Mouse (Mus musculus) adrenal gland, adult 2 months (tissue): Measurements from ENCODE around the gene Dnaja3. TPM values are rescaled to one million over a fixed set of nuclear protein-coding genes. Genes with fewer than 3 reads are reported as not detected.

Source experiments
- DNase-seq: peaks from one replicate; pipeline ENCODE4 v3.0.0; 2021
- polyA plus RNA-seq: library from polyadenylated mRNA; depleted of rRNA; stranded (reverse); fragments of >200 nt; gene quantifications from 2 replicates; pipeline ENCODE4 v1.2.3, GENCODE M21; 2012
- total RNA-seq, 2 experiments: library from RNA; stranded (reverse); gene quantifications; 2 replicates each; pipeline ENCODE4 v1.2.3; 2021

Gene Dnaja3
- total and polyA plus RNA-seq, 3 experiments, result 33.2 to 148 (median 122) TPM

DNA sequence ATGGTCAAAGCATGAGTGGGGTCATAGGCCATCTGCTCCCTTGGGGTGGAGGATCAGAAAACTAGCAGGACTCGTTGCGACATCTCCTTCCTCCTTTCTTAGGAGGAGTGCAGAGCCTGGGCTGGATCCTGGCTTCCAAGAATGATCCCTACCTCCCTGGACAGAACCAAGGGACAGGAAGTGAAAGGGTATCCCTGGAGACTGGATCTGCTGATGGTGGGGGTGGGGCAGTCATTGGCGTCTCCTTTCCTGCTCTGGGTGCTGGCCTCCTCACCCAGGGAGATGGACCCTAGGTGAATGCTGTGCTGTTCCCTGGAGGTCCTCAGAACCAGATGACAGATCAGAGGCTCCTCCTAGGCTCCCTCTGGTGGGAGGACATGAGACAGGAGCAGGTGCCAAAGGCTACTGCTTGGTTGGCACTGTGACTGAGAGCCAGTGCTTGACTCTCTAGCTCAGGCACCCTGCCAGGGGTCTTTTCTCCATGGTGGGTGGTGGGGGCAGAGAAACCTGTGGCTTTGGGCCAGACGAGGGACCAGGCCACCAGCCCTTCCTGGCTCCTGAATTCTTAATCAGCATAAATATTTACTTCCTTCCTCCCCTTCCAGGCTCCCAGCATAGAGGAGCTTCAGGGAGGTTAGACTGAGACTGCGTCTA, 33.2 kb upstream of the Dnaja3 start:
- DNase-seq, result peak; percentile 56

DNA sequence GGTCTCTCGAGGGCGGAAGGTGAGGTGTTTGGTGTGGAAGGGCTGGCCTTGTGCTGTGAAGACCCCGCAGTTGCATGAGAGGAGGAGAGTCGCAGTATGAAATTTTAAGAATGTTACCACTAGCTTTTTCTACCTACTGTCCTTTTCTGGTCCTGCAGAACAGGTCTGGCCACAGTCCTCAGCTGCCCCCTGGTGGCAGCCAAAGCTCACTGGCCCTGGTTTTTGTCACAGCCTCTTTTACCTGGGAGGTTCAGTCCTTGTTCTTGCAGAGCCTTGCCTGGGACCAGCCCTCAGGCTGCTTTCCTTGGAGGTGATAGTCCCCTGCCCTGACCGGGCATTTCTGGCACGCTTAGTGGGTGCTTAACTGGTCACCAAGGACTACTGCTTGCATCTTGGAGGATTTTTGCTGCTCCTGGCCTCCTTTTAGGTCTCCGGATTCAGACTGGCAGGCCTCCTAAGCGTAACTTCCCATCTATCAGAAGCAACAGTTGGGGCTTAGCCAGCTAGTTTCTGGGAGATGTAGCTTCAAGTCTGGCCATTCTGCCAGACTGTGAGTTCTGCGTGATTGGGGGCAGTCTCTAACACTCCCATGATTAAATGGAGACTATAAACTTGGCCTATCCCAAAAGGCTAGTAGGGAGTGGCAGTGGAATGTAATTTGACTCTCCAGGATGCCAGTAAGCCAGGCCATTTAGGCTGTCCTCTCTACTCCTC, 31.8 kb upstream of the Dnaja3 start:
- peak; percentile 88 for DNase-seq

DNA sequence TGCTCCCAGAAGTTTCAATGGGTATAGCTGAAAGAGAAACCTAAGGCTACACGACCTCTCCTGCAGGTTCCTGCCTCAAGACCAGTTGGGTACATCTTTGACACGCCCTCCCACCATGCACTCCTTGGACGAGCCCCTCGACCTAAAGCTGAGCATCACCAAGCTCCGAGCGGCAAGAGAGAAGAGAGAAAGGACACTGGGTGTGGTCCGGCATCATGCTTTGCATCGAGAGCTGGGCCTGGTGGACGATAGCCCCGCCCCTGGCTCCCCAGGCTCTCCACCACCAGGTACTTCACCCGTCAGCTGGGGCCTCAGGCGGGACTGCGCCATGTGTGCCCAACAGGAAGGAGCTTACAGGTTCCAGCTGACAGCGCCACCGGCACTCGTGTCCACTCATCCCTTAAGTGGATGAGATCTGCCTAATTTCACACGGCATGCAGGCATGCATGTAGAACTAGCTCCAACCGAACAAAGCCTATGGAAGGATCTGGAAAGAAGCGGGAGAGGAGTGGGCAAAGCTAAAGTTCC, 31.2 kb upstream of the Dnaja3 start:
- no peak for DNase-seq

DNA sequence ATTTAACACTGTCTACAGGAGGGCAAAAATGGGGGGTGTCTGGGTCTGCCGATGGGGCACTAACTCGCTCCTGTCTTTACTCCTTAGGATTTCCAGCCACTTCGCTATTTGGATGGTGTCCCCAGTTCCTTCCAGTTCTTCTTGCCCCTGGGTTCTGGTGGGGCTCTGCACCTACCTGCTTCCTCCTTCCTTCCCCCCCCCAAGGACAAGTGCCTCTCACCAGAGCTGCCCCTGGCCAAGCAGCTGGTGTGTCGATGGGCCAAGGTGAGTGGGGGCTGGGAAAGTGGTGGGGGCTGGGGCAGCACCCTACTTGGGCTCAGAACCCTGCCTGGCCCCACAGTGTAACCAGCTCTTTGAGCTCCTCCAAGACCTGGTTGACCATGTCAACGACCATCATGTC, 28.6 kb upstream of the Dnaja3 start:
- no peak for DNase-seq

DNA sequence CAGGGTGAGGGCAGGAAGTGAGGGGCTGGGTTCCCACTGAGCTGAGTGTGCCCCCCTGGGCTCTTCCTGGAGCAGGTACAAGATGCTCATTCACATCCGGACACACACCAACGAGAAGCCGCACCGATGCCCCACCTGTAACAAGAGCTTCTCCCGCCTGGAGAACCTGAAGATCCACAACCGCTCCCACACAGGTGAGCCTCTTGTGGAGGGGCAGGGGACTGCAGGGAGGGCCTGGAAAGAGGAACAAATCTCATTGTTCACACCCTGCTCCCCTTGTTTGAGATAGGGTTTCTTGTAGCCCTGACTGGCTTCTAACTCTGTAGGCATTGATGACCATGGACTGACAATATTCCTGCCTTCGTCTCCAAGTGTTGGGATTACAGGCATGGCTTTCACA, 28.1 kb upstream of the Dnaja3 start:
- no peak for DNase-seq

DNA sequence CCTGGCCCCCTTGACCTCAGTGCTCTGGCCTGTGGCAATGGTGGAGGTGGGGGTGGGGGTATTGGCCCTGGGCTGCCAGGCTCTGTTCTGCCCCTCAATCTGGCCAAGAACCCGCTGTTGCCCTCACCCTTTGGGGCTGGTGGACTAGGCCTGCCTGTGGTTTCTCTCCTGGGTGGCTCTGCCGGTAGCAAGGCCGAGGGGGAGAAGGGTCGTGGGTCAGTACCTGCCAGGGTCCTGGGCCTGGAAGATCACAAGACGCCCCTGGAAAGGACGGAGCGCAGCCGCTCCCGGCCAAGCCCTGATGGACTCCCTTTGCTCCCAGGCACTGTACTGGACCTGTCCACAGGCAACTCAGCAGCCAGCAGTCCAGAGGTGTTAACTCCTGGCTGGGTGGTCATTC, 26.1 kb upstream of the Dnaja3 start:
- no peak for DNase-seq

DNA sequence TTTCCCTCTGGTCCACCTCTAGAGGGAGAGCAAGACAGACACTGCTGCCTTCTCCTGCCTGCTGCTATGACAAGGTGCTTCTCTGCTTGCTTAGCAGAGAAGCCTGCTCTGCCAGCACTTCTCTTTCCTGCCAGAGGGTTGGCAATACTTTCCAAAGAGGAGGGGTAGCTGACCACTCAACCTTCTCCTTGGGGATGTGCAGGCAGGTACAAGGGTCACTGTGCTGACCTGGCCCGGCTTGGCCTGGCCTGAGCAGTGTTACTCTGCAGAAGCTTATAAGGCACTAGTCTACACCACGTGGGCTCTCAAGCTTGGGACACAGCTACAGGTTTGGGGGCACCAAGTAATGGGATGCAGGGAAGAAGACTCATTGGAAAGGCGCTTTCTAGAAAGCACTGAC, 25.1 kb upstream of the Dnaja3 start:
- no peak for DNase-seq

DNA sequence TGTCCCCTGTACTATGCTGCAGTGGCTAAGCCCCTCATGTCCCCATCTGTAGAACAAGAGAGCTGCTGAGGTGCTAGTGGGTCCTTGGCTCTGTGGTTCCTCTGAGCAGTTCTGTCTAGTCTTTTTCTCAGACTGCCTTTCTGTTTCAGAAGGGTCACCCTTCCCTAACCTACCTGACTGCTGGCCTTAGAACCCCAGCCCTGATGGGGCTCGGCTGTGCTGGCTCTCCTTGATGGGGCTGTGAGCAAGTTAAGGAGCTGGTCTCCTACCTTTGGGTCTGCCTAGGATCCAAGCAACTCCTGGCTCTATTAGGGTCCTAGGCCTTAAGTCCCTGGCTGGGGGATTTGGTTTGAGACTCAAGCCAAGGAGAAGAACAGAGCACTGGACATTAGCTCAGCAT, 24.5 kb upstream of the Dnaja3 start:
- DNase-seq, result no peak

GRCm38 (mm10) chr16:4616829-4617228, 23.0 kb upstream of the Dnaja3 start:
- DNase-seq, result no peak

DNA sequence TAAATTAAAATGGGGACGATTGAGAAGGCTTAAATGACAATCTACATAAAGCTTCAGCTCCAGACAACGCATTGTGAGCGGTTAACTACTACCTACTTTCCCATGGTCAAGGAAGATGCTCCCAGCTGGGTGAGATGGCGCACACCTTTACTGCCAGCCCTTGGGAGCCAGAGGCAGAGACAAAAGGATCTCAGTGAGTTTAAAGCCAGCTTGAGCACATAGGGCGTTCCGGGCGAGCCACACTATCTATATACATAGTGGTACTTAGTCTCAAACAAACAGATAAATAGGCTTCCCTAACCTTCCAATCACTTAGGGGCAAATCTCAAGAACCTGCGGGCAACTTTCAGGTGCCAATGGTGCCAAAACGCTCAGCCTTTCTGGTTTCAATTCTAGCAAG, 15.7 kb upstream of the Dnaja3 start:
- DNase-seq, result no peak

DNA sequence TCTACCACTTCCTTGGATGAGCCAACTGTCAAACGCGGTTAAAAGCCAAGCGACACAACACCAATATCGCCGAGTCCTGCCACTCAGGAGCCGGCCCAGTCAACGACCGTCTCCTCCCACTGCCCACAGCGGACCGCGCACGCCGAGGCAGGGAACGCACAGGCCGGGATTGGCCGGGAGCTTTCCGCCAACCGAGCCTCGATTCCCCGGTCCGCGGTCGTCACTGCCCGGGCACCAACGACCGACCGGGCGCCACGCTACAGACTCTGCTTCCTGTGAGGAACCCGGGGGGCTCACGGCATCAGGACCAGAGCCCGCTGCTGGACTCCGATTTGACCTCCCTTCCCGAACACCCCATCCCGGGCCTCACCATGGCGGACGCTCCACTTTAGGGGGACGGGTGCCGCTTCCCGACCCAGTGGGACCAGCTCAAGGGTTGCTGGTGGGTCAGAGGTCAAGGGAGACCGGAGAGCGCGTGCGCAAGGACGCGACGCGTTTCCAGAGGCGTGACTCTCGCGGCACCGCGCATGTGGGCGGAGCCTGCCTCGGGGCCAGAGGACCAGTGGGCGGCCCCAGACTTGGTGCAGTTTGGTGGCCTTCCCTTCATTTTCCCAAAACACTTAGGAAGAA, 15.2 kb upstream of the Dnaja3 start, which contains the start of gene Pam16:
Gene Pam16 (minus strand): TSS at position 508 of the 630 bp plus-strand sequence.
- DNase-seq, result peak; percentile 96

GRCm38 (mm10) chr16:4627105-4627504, 12.7 kb upstream of the Dnaja3 start:
- DNase-seq, result no peak

- DNase-seq, result no peak
Measured at GRCm38 (mm10) chr16:4628898-4629419, 10.8 kb upstream of the Dnaja3 start.

DNA sequence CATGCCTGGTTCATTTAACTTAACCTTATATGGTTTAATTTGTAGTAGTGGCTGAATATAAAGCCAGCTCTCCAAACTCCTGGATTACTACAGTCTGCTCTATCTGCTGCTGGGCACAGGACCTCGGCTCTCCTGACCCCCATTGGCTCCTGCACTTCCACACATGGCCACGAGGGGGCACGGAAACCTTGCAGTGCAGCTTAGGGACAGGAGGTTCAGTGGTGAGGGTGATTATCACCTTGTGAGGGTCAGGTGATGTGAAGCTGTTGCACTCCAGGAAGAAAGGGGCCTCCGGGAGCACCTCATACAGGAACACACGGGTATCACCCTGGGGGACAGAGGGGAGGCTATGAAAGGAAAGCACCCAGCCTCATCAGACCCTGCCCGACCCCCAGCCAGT, 9.8 kb upstream of the Dnaja3 start:
- peak; percentile 84 for DNase-seq

GRCm38 (mm10) chr16:4632050-4632449, 7.7 kb upstream of the Dnaja3 start:
- no peak for DNase-seq

DNA sequence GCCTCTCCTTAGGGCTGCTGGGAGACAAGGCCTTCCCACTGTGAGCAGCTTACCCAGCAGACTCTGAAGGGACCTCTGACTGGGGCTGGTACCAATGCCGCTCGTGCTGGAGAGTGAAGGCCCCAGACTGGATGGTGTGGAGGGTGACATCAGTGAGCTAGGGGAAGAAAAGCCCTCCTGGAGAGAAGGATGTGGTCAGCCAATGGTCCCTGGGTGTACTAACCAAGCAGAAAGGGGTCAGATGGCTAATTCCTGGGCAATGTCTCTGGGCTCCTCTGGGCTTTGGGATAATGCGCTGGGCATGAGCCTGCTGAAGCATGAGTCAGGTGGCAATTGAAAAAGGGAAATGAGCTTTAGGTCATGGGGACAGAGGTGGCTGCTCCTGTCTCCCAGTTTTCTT, 6.1 kb upstream of the Dnaja3 start:
- DNase-seq, result no peak

- peak; percentile 61 for DNase-seq
Measured at GRCm38 (mm10) chr16:4634681-4635080, 5.1 kb upstream of the Dnaja3 start.

- no peak for DNase-seq
Measured at GRCm38 (mm10) chr16:4635760-4636159, 4.0 kb upstream of the Dnaja3 start.

GRCm38 (mm10) chr16:4638891-4639390, 848 bp upstream of the Dnaja3 start:
- DNase-seq, result no peak

- peak; percentile 34 for DNase-seq
Measured at GRCm38 (mm10) chr16:4640267-4641005, 647 bp downstream of the Dnaja3 start.

- DNase-seq, result peak; percentile 38
Measured at GRCm38 (mm10) chr16:4641119-4641838, 1.5 kb downstream of the Dnaja3 start.
